In genomic region chr6:115343570-115343969, GRCm38 (mm10) we compare ENCODE assay signal across 25 mouse cellular contexts. TPM values are rescaled to one million over a fixed set of nuclear protein-coding genes. Genes with fewer than 3 reads are reported as not detected.
A peak's percentile ranks its signal among the peaks of the same experiment; 100 is the strongest.
DNase-seq lines count a peak whose midpoint lies in the region; ATAC-seq and TF ChIP-seq lines count a peak whose summit lies in the region.
"Had no signal": no experiment of that assay in that cellular context is flagged by ENCODE, and none has a peak within 500 bp of the region (broad histone marks: within the 10 kb centered on the region; RNA-seq: fewer than 3 reads in every experiment).

No protein-coding gene starts in this region.

- dilution Hi-C loops in CH12.LX (cut with MboI; ENCODE audit: extremely low pct_ligation_motif_present, extremely low pct_unique_long_range_greater_than_20kb, low sequenced_read_pairs): no loop called here

- 49% methylated on average over 5 of the region's 5 CpGs for WGBS in heart, embryonic 12.5 days
- 33% methylated on average over 5 of the region's 5 CpGs for WGBS in lung, embryonic 14.5 days
- WGBS in lung, adult 2 months: 45% methylated on average over 5 of the region's 5 CpGs
- WGBS in midbrain, embryonic 10.5 days: 67% methylated on average over 5 of the region's 5 CpGs

- TF ChIP-seq CTCF in lung, embryonic 14.5 days (IDR thresholded peaks at IDR 0.05; ENCODE audit: low read depth): no peak
- TF ChIP-seq CTCF in lung, adult 2 months (IDR thresholded peaks at IDR 0.05; ENCODE audit: insufficient read depth, low read length): no peak
- no peak for TF ChIP-seq CTCF in CH12.LX (conservative IDR thresholded peaks at IDR 0.05 in 1 of 2, IDR thresholded peaks at IDR 0.05 in 1 of 2; ENCODE audit: low read depth in 2 of 2, low read length in 2 of 2)

- H3K9me3 ChIP-seq in heart, embryonic 12.5 days (replicated peaks): peaks cover 4% of the 10 kb centered on the region
- H3K9me3 ChIP-seq in lung, embryonic 14.5 days (ENCODE audit: low read depth, low read length): no peaks in the 10 kb centered on the region
- no peaks in the 10 kb centered on the region for H3K9me3 ChIP-seq in CH12.LX (replicated peaks; ENCODE audit: low read length)
- 0 out of 2 replicates have a peak, but pooled peaks cover 3% of the 10 kb centered on the region for H3K9me3 ChIP-seq in midbrain, embryonic 10.5 days (replicated peaks)
- H3K9me3 ChIP-seq: forebrain, embryonic 13.5 days; heart, embryonic 15.5 days; limb, embryonic 12.5 days had no signal

- no peak for TF ChIP-seq POLR2A in lung, adult 2 months (IDR thresholded peaks at IDR 0.05; ENCODE audit: borderline replicate concordance, extremely low read depth, low read depth, low read length)
- TF ChIP-seq POLR2A in CH12.LX (IDR thresholded peaks at IDR 0.05; ENCODE audit: low read depth, low read length): no peak

- TF ChIP-seq EP300 in CH12.LX (IDR thresholded peaks at IDR 0.05; ENCODE audit: low read length): no peak

- ATAC-seq in heart, embryonic 12.5 days (ENCODE audit: insufficient number of reproducible peaks, low FRiP score): no peak
- no peak for ATAC-seq in lung, embryonic 14.5 days (ENCODE audit: insufficient read depth)
- ATAC-seq in granulocyte monocyte progenitor cell, adult 5-6 weeks (replicated peaks; ENCODE audit: poor library complexity, severe bottlenecking): 0 out of 2 replicates have a peak, but pooled peaks have one; percentile 50
- ATAC-seq: forebrain, embryonic 13.5 days; inflammation-experienced regulatory T-cells, adult 6 months had no signal

- H3K4me3 ChIP-seq in heart, embryonic 12.5 days: no peak overlapping the region
- H3K4me3 ChIP-seq in lung, embryonic 14.5 days (ENCODE audit: low read depth, low read length): no peak overlapping the region
- no peak overlapping the region for H3K4me3 ChIP-seq in lung, adult 2 months (replicated peaks; ENCODE audit: extremely low read depth, low read depth, low read length)
- no peak overlapping the region for H3K4me3 ChIP-seq in CH12.LX (replicated peaks in 1 of 3; ENCODE audit: low read depth in 2 of 3, low read length in 2 of 3, poor library complexity in 1 of 3)
- H3K4me3 ChIP-seq in midbrain, embryonic 10.5 days: no peak overlapping the region
- H3K4me3 ChIP-seq: forebrain, embryonic 13.5 days; heart, embryonic 15.5 days; layer of hippocampus, adult 2 months; limb, embryonic 12.5 days; myocyte; neural tube, embryonic 13.5 days had no signal

- no peak overlapping the region for H3K27ac ChIP-seq in heart, embryonic 12.5 days (ENCODE audit: poor library complexity, severe bottlenecking)
- no peak overlapping the region for H3K27ac ChIP-seq in lung, embryonic 14.5 days (ENCODE audit: low read depth)
- no peak overlapping the region for H3K27ac ChIP-seq in CH12.LX (ENCODE audit: insufficient read depth, low read depth)
- no peak overlapping the region for H3K27ac ChIP-seq in midbrain, embryonic 10.5 days (replicated peaks)
- H3K27ac ChIP-seq: forebrain, embryonic 13.5 days; hindbrain, embryonic 14.5 days; layer of hippocampus, adult 2 months; limb, embryonic 12.5 days; neural tube, embryonic 13.5 days had no signal

- in situ Hi-C loops in CH12.LX (cut with MboI; ENCODE audit: low pct_ligation_motif_present, low pct_unique_long_range_greater_than_20kb, low sequenced_read_pairs): no loop called here

- no peaks in the 10 kb centered on the region for H3K27me3 ChIP-seq in heart, embryonic 12.5 days (replicated peaks)
- no peaks in the 10 kb centered on the region for H3K27me3 ChIP-seq in lung, embryonic 14.5 days (ENCODE audit: insufficient read depth, low read length)
- no peaks in the 10 kb centered on the region for H3K27me3 ChIP-seq in CH12.LX (replicated peaks)
- H3K27me3 ChIP-seq in midbrain, embryonic 10.5 days (ENCODE audit: low read depth, poor library complexity, severe bottlenecking): no peaks in the 10 kb centered on the region
- H3K27me3 ChIP-seq: forebrain, embryonic 13.5 days; heart, embryonic 15.5 days; limb, embryonic 12.5 days; megakaryocyte, embryonic 14.5 days; neural tube, embryonic 13.5 days had no signal

- H3K79me2 ChIP-seq in CH12.LX (replicated peaks; ENCODE audit: control insufficient read depth, extremely low read depth, insufficient read depth, poor library complexity, severe bottlenecking): no peaks in the 10 kb centered on the region

- H3K36me3 ChIP-seq in heart, embryonic 12.5 days: no peaks in the 10 kb centered on the region
- H3K36me3 ChIP-seq in lung, embryonic 14.5 days (ENCODE audit: insufficient read depth): no peaks in the 10 kb centered on the region
- H3K36me3 ChIP-seq in CH12.LX (replicated peaks in 1 of 2; ENCODE audit: control insufficient read depth in 1 of 2, insufficient read depth in 1 of 2, low read length in 1 of 2): no peaks in the 10 kb centered on the region
- no peaks in the 10 kb centered on the region for H3K36me3 ChIP-seq in midbrain, embryonic 10.5 days
- H3K36me3 ChIP-seq: heart, embryonic 15.5 days; limb, embryonic 12.5 days; neural tube, embryonic 13.5 days had no signal

- H3K4me1 ChIP-seq in heart, embryonic 12.5 days (replicated peaks): peaks cover 9% of the 10 kb centered on the region; the same call in 1 of the 2 replicates
- peaks cover 7% of the 10 kb centered on the region; the same call in 1 of the 2 replicates for H3K4me1 ChIP-seq in lung, embryonic 14.5 days (ENCODE audit: insufficient read depth)
- no peaks in the 10 kb centered on the region for H3K4me1 ChIP-seq in lung, adult 2 months (ENCODE audit: control insufficient read depth, insufficient read depth, low read length)
- no peaks in the 10 kb centered on the region for H3K4me1 ChIP-seq in CH12.LX (ENCODE audit: control insufficient read depth in 1 of 2, insufficient read depth in 2 of 2)
- peaks cover 16% of the 10 kb centered on the region for H3K4me1 ChIP-seq in midbrain, embryonic 10.5 days
- H3K4me1 ChIP-seq: forebrain, embryonic 13.5 days had no signal

- DNase-seq in heart, adult 8-10 months (ENCODE audit: low spot score): peak; percentile 38
- no peak for DNase-seq in lung, embryonic 14.5 days
- DNase-seq in lung, adult 2 months: no peak
- no peak for DNase-seq in CH12.LX (ENCODE audit: extremely low read depth)
- DNase-seq in midbrain, embryonic 10.5 days (ENCODE audit: low spot score): no peak
- DNase-seq in ovary, postnatal 14 days (ENCODE audit: low spot score): no peak
- DNase-seq: adrenal gland, postnatal 14 days; B cell, adult 2 months; cerebellum, adult 9-10 months; heart, postnatal 4 days; kidney, adult 2 months; kidney, postnatal 25 days; layer of hippocampus, postnatal 36 days; midbrain, embryonic 14.5 days had no signal

- H3K9ac ChIP-seq in heart, embryonic 12.5 days: no peak overlapping the region
- H3K9ac ChIP-seq in lung, embryonic 14.5 days: no peak overlapping the region
- 0 out of 2 replicates have a peak overlapping the region, but pooled peaks have one; percentile 19 for H3K9ac ChIP-seq in CH12.LX (ENCODE audit: insufficient read depth, low read depth)
- H3K9ac ChIP-seq: forebrain, embryonic 13.5 days; heart, embryonic 15.5 days; hindbrain, embryonic 14.5 days; limb, embryonic 12.5 days; neural tube, embryonic 13.5 days had no signal

- H3K4me2 ChIP-seq in heart, embryonic 12.5 days: no peak overlapping the region
- H3K4me2 ChIP-seq in lung, embryonic 14.5 days: peak overlapping the region; percentile 26
- H3K4me2 ChIP-seq in CH12.LX (ENCODE audit: insufficient read depth, low read depth, poor library complexity, severe bottlenecking): peak overlapping the region; percentile 43; the same call in 1 of the 2 replicates
- H3K4me2 ChIP-seq: forebrain, embryonic 13.5 days; hindbrain, embryonic 14.5 days had no signal

- no peak for TF ChIP-seq RAD21 in CH12.LX (IDR thresholded peaks at IDR 0.05; ENCODE audit: low read depth, low read length)

TF ChIP-seq in CH12.LX, 34 proteins besides CTCF, POLR2A, EP300 and RAD21:
- TF ChIP-seq MAX (IDR thresholded peaks at IDR 0.05; ENCODE audit: low read length) (no peak), ETS1 (conservative IDR thresholded peaks at IDR 0.05; ENCODE audit: low read depth, low read length) (no peak), BHLHE40 (IDR thresholded peaks at IDR 0.05; ENCODE audit: low read depth, low read length) (no peak), MAFK (IDR thresholded peaks at IDR 0.05; ENCODE audit: insufficient replicate concordance, low read length) (no peak), MEF2A (IDR thresholded peaks at IDR 0.05; ENCODE audit: borderline replicate concordance, low read depth, low read length) (no peak), JUN (IDR thresholded peaks at IDR 0.05; ENCODE audit: insufficient read depth, low read depth, low read length) (no peak), ELF1 (IDR thresholded peaks at IDR 0.05; ENCODE audit: low read depth, low read length) (no peak), IRF4 (IDR thresholded peaks at IDR 0.05; ENCODE audit: low read depth, low read length) (no peak), JUND (conservative IDR thresholded peaks at IDR 0.05; ENCODE audit: low read depth, low read length) (no peak), GABPA (IDR thresholded peaks at IDR 0.05; ENCODE audit: insufficient replicate concordance, low read depth, low read length) (no peak), USF2 (conservative IDR thresholded peaks at IDR 0.05; ENCODE audit: low read depth, low read length) (no peak), NELFE (IDR thresholded peaks at IDR 0.05; ENCODE audit: low read depth, low read length) (no peak)

RNA-seq across cellular contexts. Expression of gene Pparg, which starts 17.2 kb away (rescaled TPM):
- total RNA-seq in heart, adult 8-10 months (2022): 10 to 100 TPM in 3 of 4 experiments, 1 to 10 TPM in 1; 9.5 to 13.5 (median 12.3) TPM
- 1.3 and 2.0 TPM in 2 replicates for polyA plus RNA-seq in heart, embryonic 12.5 days (2016; fragmentation: Nextera tagmentation; extraction: Ambion mirVana)
- 2.2 and 2.5 TPM in 2 replicates for polyA plus RNA-seq in lung, embryonic 14.5 days (2014; fragmentation: Nextera tagmentation; extraction: Ambion mirVana)
- 11.7 and 13.7 TPM in 2 replicates for polyA plus RNA-seq in lung, adult 2 months (2012; rRNA removed)
- total RNA-seq in CH12.LX (2012; rRNA removed) (not detected in 2 replicates), CH12.LX (2014; rRNA removed) (not detected in 2 replicates)
- polyA plus RNA-seq in CH12.LX (2012; ENCODE audit: insufficient read length, low read depth): not detected in 2 replicates
- total RNA-seq in granulocyte monocyte progenitor cell, adult 5-6 weeks (2014; fragmentation: Nextera tagmentation): 0.30 TPM in 1 of 2 replicates, not detected in the other
- total RNA-seq in granulocyte monocyte progenitor cell, adult 5-6 weeks (2017): 0.98 and 3.4 TPM in 2 replicates
- polyA plus RNA-seq in midbrain, embryonic 10.5 days (2016; fragmentation: Nextera tagmentation; extraction: Ambion mirVana): 0.06 TPM in 1 of 2 replicates, not detected in the other
- polyA plus RNA-seq: forebrain, embryonic 13.5 days had no signal
